Mouse (Mus musculus): ENCODE data around the gene Gm10775. TPM values are rescaled to one million over a fixed set of nuclear protein-coding genes. Genes with fewer than 3 reads are reported as not detected.
A peak's percentile ranks its signal among the peaks of the same experiment; 100 is the strongest.

The Gm10775 gene
- 0.11 and 0.29 TPM in 2 replicates for polyA plus RNA-seq (2012; rRNA removed)

DNA sequence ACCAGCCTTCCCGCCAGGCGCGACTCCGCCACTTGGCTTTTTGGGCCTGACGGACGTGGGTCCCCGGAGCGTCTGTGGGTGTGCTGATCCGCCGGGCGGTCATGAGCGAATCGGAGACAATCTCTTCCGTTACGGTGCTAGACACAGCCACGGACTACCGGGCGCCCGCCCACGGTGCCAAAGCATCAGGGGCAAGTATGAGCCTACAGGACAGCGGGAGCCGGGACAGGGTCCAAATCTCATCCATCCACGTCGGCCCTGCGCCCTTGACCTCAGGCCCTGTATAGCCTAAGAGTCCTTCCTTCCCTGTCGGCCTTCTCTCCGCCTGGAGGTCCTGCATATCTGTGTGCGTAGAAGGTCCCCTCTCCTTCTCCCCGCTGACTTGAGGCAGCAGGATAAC, at the start of gene Gm10775:
Gene Gm10775 (plus strand): TSS at position 301 of the 400 bp plus-strand sequence.
- no peak for TF ChIP-seq POLR2A (IDR thresholded peaks at IDR 0.05; ENCODE audit: borderline replicate concordance, extremely low read depth, insufficient read depth, insufficient read length, poor library complexity, severe bottlenecking)
- TF ChIP-seq CTCF (IDR thresholded peaks at IDR 0.05; ENCODE audit: borderline replicate concordance, extremely low read depth, insufficient read depth, insufficient read length), result no peak
- DNase-seq (ENCODE audit: low read depth), result no peak

DNA sequence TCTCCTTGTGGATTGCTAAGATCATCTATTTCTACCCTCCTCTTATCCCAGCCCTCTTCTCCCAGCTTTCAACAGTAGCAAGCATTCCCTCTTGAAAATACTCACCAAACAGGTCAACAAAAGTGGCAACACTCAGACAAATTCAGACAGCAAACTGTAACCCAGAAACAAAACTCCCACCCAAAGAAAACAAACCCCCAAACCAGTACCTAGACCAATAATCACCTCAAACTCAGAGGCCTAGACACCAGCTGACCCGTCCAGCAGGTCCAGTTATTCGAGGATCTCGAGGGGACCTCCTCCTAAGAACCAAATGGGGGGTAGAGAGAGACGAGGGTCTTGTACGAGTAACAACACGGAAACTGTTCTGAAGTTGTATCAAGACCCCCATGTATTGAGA, 33.4 kb upstream of the Gm10775 start:
- DNase-seq (ENCODE audit: low read depth), result no peak
- TF ChIP-seq CTCF (IDR thresholded peaks at IDR 0.05; ENCODE audit: borderline replicate concordance, extremely low read depth, insufficient read depth, insufficient read length) (no peak), POLR2A (IDR thresholded peaks at IDR 0.05; ENCODE audit: borderline replicate concordance, extremely low read depth, insufficient read depth, insufficient read length, poor library complexity, severe bottlenecking) (no peak)

DNA sequence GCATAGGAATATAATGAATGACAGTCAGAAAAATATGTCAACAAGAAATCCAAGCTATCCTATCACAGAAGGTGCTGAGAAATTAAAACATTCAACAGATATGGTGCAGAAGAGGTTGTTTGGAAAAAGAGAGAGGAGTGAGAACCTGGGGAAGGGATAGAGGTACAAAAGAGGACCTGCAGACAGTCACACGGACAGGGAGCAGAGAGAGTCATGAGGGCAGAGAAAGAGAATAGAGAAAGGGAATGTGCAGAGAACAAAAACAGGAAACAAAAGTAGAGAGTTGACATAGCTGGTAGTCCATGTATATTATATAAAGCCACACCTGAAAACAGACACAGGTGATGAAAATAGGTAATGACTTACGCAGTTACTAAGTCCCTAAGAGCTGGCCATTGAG, 32.7 kb upstream of the Gm10775 start:
- no peak for DNase-seq (ENCODE audit: low read depth)
- no peak for TF ChIP-seq CTCF (IDR thresholded peaks at IDR 0.05; ENCODE audit: borderline replicate concordance, extremely low read depth, insufficient read depth, insufficient read length)

GRCm38 (mm10) chr13:65237211-65237610, 22.1 kb upstream of the Gm10775 start:
- DNase-seq (ENCODE audit: low read depth), result no peak

DNA sequence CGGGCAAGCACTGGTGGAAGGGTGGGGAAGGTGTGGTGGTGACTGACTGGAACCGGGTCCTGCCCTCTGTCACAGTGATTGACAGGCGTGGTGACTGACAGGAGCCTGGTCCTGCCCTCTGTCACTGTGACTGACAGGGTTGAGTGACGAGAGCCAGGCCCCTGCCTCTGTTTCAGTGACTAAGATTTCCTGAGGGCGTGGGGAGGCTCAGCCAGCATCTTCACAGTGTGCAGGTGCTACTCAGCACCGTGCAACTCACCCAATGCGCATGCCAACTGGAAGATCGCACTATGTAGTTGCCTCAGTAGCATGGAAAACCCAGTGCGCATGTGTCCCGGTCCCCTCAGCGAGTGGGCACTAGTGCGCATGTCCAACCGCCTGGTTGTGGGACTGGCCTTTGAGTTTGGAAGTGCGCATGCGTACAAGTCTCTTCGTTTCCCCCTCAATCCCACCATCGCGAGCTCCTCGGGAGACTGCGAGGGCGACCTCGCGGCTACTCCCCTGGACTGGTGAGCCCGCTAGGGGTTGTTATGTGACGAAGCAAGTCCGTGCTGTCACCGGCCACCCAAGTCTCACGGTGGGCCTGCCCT, 18.7 kb upstream of the Gm10775 start:
- peak; percentile 99 for DNase-seq (ENCODE audit: low read depth)
- peak; percentile 52; the same call in 1 of the 2 replicates for TF ChIP-seq POLR2A (IDR thresholded peaks at IDR 0.05; ENCODE audit: borderline replicate concordance, extremely low read depth, insufficient read depth, insufficient read length, poor library complexity, severe bottlenecking)
- no peak for TF ChIP-seq CTCF (IDR thresholded peaks at IDR 0.05; ENCODE audit: borderline replicate concordance, extremely low read depth, insufficient read depth, insufficient read length)

More at GRCm38 (mm10) chr13:65237211-65237610, 22.1 kb upstream of the Gm10775 start:
- TF ChIP-seq CTCF (IDR thresholded peaks at IDR 0.05; ENCODE audit: borderline replicate concordance, extremely low read depth, insufficient read depth, insufficient read length) (no peak), POLR2A (IDR thresholded peaks at IDR 0.05; ENCODE audit: borderline replicate concordance, extremely low read depth, insufficient read depth, insufficient read length, poor library complexity, severe bottlenecking) (no peak)

DNA sequence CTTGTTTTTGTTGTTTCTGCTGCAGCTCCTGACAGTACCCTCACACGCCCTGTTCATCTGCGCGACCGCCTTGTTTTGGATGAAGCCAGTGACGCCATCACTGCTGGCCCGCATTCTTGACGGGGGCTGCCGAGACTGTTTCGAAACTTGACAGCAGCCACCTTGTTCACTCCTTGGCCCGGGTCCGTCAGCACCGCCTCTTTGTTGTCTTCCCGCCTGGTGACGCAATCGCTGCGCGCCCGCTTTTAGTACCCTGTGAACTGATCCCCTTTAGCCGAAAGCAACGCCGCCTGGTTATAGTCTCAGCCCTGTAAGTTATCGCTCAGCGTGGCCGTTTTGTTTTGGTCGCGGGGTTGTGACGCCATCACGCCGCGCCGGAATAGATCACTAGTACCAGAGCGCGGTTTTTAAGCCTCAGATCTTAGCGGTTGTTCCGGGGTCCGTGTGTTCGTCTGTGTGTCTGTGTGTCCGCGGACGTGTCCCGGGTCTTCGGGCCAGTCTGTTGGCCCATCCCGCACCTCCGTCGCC, 18.2 kb upstream of the Gm10775 start:
- DNase-seq (ENCODE audit: low read depth), result peak; percentile 98
- TF ChIP-seq CTCF (IDR thresholded peaks at IDR 0.05; ENCODE audit: borderline replicate concordance, extremely low read depth, insufficient read depth, insufficient read length) (no peak), POLR2A (IDR thresholded peaks at IDR 0.05; ENCODE audit: borderline replicate concordance, extremely low read depth, insufficient read depth, insufficient read length, poor library complexity, severe bottlenecking) (no peak)

- DNase-seq (ENCODE audit: low read depth), result no peak
- no peak for TF ChIP-seq CTCF (IDR thresholded peaks at IDR 0.05; ENCODE audit: borderline replicate concordance, extremely low read depth, insufficient read depth, insufficient read length)
- TF ChIP-seq POLR2A (IDR thresholded peaks at IDR 0.05; ENCODE audit: borderline replicate concordance, extremely low read depth, insufficient read depth, insufficient read length, poor library complexity, severe bottlenecking), result no peak
Measured at GRCm38 (mm10) chr13:65241627-65242318, 17.6 kb upstream of the Gm10775 start.

DNA sequence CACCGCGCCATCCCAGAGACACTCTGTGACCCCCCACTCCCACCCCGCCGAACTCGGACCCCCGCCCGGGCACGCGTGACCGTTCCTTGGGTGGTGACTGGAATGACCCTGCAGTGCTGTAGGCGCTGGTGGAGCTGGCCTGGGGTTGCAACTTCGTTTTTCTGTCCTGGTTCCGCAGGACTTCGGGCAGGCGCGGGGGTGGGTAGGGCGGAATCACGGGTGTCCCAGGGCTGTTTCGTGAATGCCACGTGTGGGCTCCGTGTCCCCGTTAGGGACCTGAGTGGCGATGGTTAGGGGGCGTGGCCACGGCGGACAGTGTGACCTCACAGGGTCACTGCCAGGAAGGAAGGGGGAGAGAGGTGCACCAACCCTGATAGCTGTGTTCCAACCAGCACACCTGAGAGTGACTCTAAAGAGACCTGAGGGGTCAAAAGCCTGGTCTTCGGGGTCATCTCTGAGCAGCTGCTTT, 17.0 kb upstream of the Gm10775 start:
- TF ChIP-seq POLR2A (IDR thresholded peaks at IDR 0.05; ENCODE audit: borderline replicate concordance, extremely low read depth, insufficient read depth, insufficient read length, poor library complexity, severe bottlenecking), result no peak
- TF ChIP-seq CTCF (IDR thresholded peaks at IDR 0.05; ENCODE audit: borderline replicate concordance, extremely low read depth, insufficient read depth, insufficient read length), result no peak
- no peak for DNase-seq (ENCODE audit: low read depth)

- TF ChIP-seq CTCF (IDR thresholded peaks at IDR 0.05; ENCODE audit: borderline replicate concordance, extremely low read depth, insufficient read depth, insufficient read length), result no peak
- TF ChIP-seq POLR2A (IDR thresholded peaks at IDR 0.05; ENCODE audit: borderline replicate concordance, extremely low read depth, insufficient read depth, insufficient read length, poor library complexity, severe bottlenecking), result no peak
- no peak for DNase-seq (ENCODE audit: low read depth)
Measured at GRCm38 (mm10) chr13:65243273-65243672, 16.1 kb upstream of the Gm10775 start.

DNA sequence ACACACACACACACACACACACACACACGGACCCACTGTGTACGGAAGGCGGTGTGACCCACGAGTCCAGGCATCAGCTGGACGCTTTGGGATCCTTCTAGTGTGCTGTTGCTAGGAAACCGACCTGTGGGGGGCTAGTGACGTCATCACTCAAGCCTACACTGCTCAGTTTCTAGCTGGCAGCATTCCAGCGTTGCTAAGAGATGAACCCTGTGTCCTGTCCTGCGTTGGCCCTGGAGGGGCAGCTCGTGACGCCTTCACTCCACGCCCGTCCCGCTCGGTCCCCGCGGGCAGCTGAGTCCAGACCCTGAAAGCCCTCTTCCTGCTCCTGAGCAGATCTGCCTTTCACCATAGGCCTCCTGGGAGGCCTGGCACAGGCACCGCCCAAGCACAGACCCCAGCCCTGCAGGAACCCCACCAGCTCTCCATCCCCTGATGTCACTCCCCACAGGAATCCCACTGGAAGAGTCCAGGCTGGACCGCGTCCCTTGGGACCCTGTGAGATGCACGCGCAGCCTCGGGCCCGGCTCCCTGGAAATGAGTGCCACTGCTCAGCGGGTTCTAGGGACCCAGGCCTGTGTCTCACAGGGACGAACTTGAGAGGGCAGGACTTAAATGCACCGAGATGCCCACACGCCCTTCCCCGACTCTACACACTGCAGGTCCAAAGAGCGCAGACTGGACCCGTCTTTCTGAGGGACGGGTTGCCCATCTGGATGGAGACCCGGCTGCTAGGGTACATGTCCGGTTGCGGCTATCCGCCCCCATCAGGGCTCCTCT, 974 bp upstream of the Gm10775 start:
- TF ChIP-seq POLR2A (IDR thresholded peaks at IDR 0.05; ENCODE audit: borderline replicate concordance, extremely low read depth, insufficient read depth, insufficient read length, poor library complexity, severe bottlenecking) (no peak), CTCF (IDR thresholded peaks at IDR 0.05; ENCODE audit: borderline replicate concordance, extremely low read depth, insufficient read depth, insufficient read length) (no peak)

DNA sequence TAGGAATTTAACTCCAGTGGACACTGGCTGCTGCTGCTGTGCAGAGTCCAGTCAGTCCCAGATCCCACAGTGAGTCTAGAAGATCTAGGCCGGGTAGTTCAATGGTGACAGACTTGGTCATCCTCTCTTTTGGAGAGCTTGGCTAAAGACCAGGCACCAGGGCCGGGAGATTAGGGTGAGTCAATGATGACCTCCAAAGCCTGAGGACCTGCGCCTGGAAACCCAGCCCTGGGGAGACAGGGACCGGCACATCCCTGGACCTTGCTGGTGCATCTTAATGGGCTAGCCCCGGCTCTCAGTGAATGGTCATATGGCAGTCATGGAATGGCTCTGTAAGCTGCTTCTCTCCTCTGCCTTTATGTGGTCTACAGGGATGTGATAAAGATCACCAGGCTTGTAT, 2.7 kb downstream of the Gm10775 start:
- DNase-seq (ENCODE audit: low read depth), result no peak
- TF ChIP-seq POLR2A (IDR thresholded peaks at IDR 0.05; ENCODE audit: borderline replicate concordance, extremely low read depth, insufficient read depth, insufficient read length, poor library complexity, severe bottlenecking) (no peak), CTCF (IDR thresholded peaks at IDR 0.05; ENCODE audit: borderline replicate concordance, extremely low read depth, insufficient read depth, insufficient read length) (no peak)

More for the DNA sequence above, 974 bp upstream of the Gm10775 start:
- peak; percentile 77 for DNase-seq (ENCODE audit: low read depth)

Measured in brain, embryonic 14.5 days (tissue).